Mouse (Mus musculus): ENCODE results near the gene Cfap206. TPM values are rescaled to one million over a fixed set of nuclear protein-coding genes. Genes with fewer than 3 reads are reported as not detected.

The Cfap206 gene
- not detected for total RNA-seq (2023)

DNA sequence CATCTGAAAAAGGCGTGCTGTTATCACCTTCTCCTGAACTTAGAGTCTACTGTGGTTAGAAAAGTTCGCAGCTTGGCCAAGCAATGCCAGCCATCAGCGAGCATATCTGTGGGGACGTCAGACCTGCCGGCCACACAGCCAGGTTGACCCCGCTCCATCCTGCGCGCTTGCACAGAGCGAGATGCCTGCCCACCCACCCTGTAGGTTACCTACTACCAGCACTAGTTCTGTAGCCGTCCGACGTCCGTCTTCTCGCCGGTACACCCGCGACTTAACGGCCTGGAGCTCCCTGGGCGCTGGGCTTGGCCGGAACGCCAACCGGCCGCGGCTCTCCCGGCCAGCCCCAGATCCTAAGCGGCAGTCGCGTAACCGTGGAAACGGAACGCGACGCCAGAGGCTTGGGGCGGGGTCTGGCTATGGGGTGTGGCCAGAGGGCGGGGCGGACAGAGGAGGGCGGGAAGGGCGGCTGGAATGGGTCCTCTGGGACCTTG, at the start of gene Cfap206:
Gene Cfap206, minus strand, starts transcription at position 356 of the 491 bp plus-strand sequence.

DNA sequence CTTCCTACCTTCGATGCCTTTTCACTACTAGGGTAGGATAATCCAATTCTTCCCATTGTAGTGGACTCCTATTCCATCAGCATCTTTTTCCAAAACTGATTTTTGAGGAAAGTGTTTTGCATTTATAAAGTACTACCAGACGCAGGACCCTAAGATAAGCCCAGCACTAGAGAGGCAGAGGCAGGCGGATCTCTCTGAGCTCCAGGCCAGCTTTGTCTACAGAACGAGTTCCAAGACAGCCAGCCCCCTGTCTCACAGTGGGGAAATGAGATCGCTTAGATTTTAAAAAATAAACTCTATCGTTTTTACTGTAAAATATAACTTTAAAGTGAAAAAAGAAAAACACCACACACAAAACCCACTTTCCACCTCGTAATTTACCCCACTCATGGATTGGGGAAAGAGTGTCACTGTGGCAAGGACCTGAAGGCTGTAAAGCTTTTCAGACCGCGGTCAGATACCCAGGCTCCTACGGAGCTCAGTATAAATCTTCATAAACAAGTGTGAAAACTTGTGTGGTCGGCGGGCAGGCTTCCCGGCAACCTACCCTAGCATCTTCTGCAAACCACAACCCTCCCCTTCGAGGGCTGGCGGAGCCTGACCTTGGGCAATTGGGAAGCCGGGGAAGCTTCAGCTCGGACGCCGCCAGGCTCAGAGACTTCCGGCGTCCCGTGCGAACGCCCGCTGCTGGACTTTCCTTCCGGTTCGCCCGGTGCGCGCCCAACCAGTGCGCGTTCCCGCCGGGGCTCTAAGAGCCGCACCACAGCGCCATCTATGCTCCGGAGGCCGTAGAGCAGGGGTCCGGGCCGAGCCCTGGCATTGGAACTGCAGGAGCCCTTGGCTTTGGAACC, 47.9 kb upstream of the Cfap206 start, which contains the start of gene Smim8:
Gene Smim8, minus strand, starts transcription at position 747 of the 851 bp plus-strand sequence.

DNA sequence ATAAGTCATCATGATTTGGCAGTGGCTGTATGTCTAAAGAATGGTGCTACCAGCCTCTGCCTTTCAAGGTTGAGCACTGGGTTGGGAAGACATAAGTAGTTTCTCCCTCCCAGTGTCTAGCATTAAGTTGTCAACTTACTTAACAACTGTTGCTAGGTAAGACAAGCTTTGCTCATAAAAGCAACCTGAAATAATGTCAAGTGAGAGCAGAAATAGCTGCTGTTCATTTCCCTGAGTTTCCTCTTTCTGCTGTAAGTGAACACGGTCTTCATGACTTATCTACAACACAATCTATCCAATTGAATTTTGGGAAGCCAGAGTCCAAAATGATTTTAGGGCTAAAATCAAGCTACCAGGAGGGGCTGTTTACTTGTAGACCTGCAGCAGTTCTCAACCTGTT, 26.2 kb upstream of the Cfap206 start, which contains the start of gene Gm136:
Gene Gm136, minus strand, starts transcription at position 101 of the 400 bp plus-strand sequence.

DNA sequence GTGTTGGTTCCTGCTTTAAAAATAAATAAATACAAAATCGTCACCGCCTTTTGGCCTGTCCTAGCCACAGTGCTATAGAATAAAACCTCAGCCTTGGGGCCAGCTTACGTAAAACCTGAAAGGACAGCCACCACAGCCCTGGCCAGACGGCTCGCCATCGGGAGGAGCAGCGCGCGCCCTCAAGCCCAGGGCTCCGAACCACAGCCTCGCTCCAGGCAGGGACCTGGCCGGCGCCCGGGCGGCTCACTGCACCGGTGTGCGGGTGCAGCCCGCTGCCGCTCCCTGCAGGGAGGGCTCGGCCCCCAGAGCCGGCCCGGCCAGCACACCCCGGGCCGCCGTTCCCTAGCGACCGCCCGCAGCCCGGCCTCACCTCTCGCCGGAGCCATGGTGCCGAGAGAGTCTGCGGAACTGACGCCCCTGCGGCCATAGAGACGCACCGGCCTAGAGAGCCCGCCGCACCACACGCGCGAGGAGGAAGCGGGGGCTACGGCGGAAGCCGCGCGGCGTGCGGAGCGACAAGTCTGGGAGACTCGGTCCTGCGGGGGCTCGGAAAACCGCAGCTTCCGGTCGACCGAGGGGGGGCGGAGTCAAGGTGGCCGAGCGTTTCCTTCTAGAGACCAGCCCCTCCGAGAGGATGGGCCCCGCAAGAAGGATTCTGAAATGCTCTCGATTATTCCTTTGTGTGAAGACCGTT, 43.0 kb downstream of the Cfap206 start, which contains the start of gene Slc35a1:
Gene Slc35a1, minus strand, starts transcription at position 565 of the 694 bp plus-strand sequence.

Other genes starting within 250 kb of the Cfap206 start
- gene Akirin2, start 179.3 kb downstream of the Cfap206 start, total RNA-seq (2023) = 69.6 TPM
- 98.1 TPM for gene Orc3, start 115.3 kb downstream of the Cfap206 start, total RNA-seq (2023)
- 15.2 TPM for gene Rars2, start 115.2 kb downstream of the Cfap206 start, total RNA-seq (2023)
- 13.5 TPM for gene Slc35a1, start 42.8 kb downstream of the Cfap206 start, total RNA-seq (2023)
- gene Gm136, start 26.1 kb upstream of the Cfap206 start, total RNA-seq (2023) = not detected
- 14.4 TPM for gene Smim8, start 48.2 kb upstream of the Cfap206 start, total RNA-seq (2023)
- gene Zfp292, start 152.8 kb upstream of the Cfap206 start, total RNA-seq (2023) = 73.2 TPM
- gene Cga, start 163.6 kb upstream of the Cfap206 start, total RNA-seq (2023) = not detected

Data from CD4-positive naive resting alpha-beta T cell, adult 76 days (primary cell).